Mouse (Mus musculus) liver, adult 2 months (tissue): ENCODE results near the gene Hist1h3g. TPM values are rescaled to one million over a fixed set of nuclear protein-coding genes. Genes with fewer than 3 reads are reported as not detected.

Source experiments
- DNase-seq: peaks from one replicate; pipeline ENCODE4 v3.0.0-alpha.2; 2011; ENCODE audit warnings: low read depth, low spot score; ENCODE audit errors: extremely low read depth
- H3K27ac ChIP-seq: fragments of 200-500 bp; replicated peaks from 2 replicates; pipeline ENCODE4 v1.5.1; 2012; ENCODE audit warnings: low read depth, mild to moderate bottlenecking, control low read depth, inconsistent platforms, low read length; ENCODE audit not compliant: insufficient read depth
- H3K27me3 ChIP-seq: fragments of 200-500 bp; 2 replicates; pipeline ENCODE4 v1.6.1; 2012; ENCODE audit warnings: mild to moderate bottlenecking, moderate library complexity, low read length, inconsistent platforms; ENCODE audit not compliant: control insufficient read depth, insufficient read depth
- H3K36me3 ChIP-seq: fragments of 200-500 bp; 2 replicates; pipeline ENCODE4 v1.6.1; 2012; ENCODE audit warnings: low read length, inconsistent platforms; ENCODE audit not compliant: control insufficient read depth, insufficient read depth
- H3K4me1 ChIP-seq: fragments of 200-500 bp; 2 replicates; pipeline ENCODE4 v1.6.1; 2011; ENCODE audit warnings: low read length; ENCODE audit not compliant: control insufficient read depth, insufficient read depth
- H3K4me3 ChIP-seq: fragments of 200-500 bp; 2 replicates; pipeline ENCODE4 v1.5.1; 2011; ENCODE audit warnings: low read depth, mild to moderate bottlenecking, control low read depth, low read length, moderate library complexity; ENCODE audit not compliant: insufficient read depth
- H3K79me2 ChIP-seq: fragments of 200-500 bp; 2 replicates; pipeline ENCODE4 v1.6.1; 2012; ENCODE audit warnings: inconsistent platforms, mild to moderate bottlenecking, low read length, moderate library complexity; ENCODE audit not compliant: control insufficient read depth, insufficient read depth
- H3K9ac ChIP-seq: fragments of 200-500 bp; 2 replicates; pipeline ENCODE4 v1.6.1; 2012; ENCODE audit warnings: low read depth, mild to moderate bottlenecking, control low read depth, inconsistent platforms, low read length
- CTCF ChIP-seq: fragments of 200-500 bp; IDR thresholded peaks from 2 replicates; pipeline ENCODE4 v1.5.1; 2011; ENCODE audit warnings: low read depth, low read length, control low read depth
- POLR2A ChIP-seq: fragments of 200-500 bp; IDR thresholded peaks from 2 replicates; pipeline ENCODE4 v1.6.1; 2011; ENCODE audit warnings: low read length, control low read depth; ENCODE audit not compliant: insufficient read depth; ENCODE audit errors: extremely low read depth
- WGBS: fragments of 180-500 bp; shearing (Covaris S2); methylation state at CpG from one replicate; pipeline ENCODE4 v1.1.7; 2018; 5-methylcytosine and 5-hydroxymethylcytosine counted together
- polyA plus RNA-seq: library from polyadenylated mRNA; depleted of rRNA; stranded (reverse); fragments of >200 nt; gene quantifications from 2 replicates; pipeline ENCODE4 v1.2.3, GENCODE M21; 2012
- total RNA-seq: library from RNA; depleted of rRNA; stranded (reverse); fragments of >200 nt; gene quantifications from 2 replicates; pipeline ENCODE4 v1.2.3, GENCODE M21; 2014

Gene Hist1h3g
- total and polyA plus RNA-seq, 2 experiments: 0.26 to 5.6 TPM

DNA sequence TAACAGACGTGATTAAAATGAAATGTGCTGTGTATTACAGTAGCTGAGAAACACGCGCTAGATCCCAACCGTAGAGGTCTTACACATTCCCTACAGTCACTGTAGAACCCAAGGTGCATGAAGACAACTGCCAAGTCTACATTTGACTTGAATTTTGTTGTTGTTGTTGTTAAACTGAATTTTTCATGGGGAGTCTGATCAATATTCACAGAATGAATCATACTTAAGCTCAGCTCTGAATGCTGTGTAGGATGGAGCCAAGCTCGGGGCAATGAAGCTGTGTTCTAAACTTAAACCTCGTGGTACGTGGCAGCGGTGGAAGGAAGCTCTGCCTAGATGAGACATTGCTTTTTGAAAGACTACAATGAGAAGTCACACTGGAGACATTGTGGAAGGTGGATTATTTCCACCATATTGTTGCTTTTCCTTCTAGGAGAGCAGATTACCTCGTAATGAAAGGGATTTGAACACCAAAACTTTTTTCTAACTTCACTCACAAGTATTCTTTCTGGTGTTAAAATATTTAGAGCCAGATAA lies 33.1 kb upstream of the Hist1h3g start:
- TF ChIP-seq CTCF (no peak), POLR2A (no peak)
- Histone ChIP-seq H3K27ac (no peak overlapping the region), H3K27me3 (no peaks in the 10 kb centered on the region)

DNA sequence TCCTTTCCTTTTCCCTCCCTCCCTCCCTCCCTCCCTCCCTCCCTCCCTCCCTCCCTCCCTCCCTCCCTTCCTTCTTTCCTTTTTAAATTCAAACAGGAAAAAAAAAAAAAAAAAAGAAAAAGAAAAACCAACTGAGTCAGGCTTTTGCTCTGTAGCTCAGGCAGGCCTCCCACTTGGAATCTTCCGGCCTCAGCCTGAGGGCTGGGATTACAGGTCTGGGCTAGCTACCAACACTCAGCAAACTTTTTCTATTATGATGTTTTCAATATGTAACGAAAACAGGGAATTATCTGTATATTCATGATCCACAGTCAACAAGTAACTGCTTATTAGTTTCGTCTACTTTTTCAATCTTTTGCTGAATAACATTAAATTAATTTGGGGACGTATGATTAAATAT lies 32.3 kb upstream of the Hist1h3g start:
- no peak for DNase-seq
- H3K79me2 ChIP-seq: no peaks in the 10 kb centered on the region
- 91% methylated on average over 4 of the region's 4 CpGs for WGBS
- no peak overlapping the region for H3K27ac ChIP-seq
- no peak overlapping the region for H3K9ac ChIP-seq
- H3K27me3 ChIP-seq: no peaks in the 10 kb centered on the region
- no peaks in the 10 kb centered on the region for H3K36me3 ChIP-seq
- no peak for TF ChIP-seq POLR2A
- no peak for TF ChIP-seq CTCF
- no peak overlapping the region for H3K4me3 ChIP-seq
- no peaks in the 10 kb centered on the region; the same call in 1 of the 2 replicates for H3K4me1 ChIP-seq

More for the DNA sequence above, 33.1 kb upstream of the Hist1h3g start:
- Histone ChIP-seq H3K9ac (no peak overlapping the region), H3K79me2 (no peaks in the 10 kb centered on the region), H3K4me3 (no peak overlapping the region), H3K36me3 (no peaks in the 10 kb centered on the region), H3K4me1 (no peaks in the 10 kb centered on the region; the same call in 1 of the 2 replicates)
- WGBS: 71% methylated on average over 9 of the region's 9 CpGs
- no peak for DNase-seq

- Histone ChIP-seq H3K79me2 (no peaks in the 10 kb centered on the region), H3K27ac (no peak overlapping the region), H3K36me3 (no peaks in the 10 kb centered on the region), H3K27me3 (no peaks in the 10 kb centered on the region), H3K4me1 (no peaks in the 10 kb centered on the region; the same call in 1 of the 2 replicates), H3K4me3 (no peak overlapping the region), H3K9ac (no peak overlapping the region)
- no peak for TF ChIP-seq POLR2A
- no peak for TF ChIP-seq CTCF
- peak; percentile 58 for DNase-seq
- WGBS: 7% methylated on average over 9 of the region's 9 CpGs
Measured at GRCm38 (mm10) chr13:23503797-23504196, 31.4 kb upstream of the Hist1h3g start.

GRCm38 (mm10) chr13:23505662-23506345 lies 29.4 kb upstream of the Hist1h3g start:
- Histone ChIP-seq H3K4me1 (no peaks in the 10 kb centered on the region; the same call in 1 of the 2 replicates), H3K36me3 (no peaks in the 10 kb centered on the region), H3K27ac (no peak overlapping the region), H3K27me3 (no peaks in the 10 kb centered on the region), H3K4me3 (peak overlapping the region; percentile 60), H3K79me2 (no peaks in the 10 kb centered on the region), H3K9ac (peak overlapping the region; percentile 34; the same call in 1 of the 2 replicates)
- no peak for TF ChIP-seq POLR2A
- TF ChIP-seq CTCF: no peak
- WGBS: 30% methylated on average over 14 of the region's 14 CpGs
- DNase-seq: no peak

DNA sequence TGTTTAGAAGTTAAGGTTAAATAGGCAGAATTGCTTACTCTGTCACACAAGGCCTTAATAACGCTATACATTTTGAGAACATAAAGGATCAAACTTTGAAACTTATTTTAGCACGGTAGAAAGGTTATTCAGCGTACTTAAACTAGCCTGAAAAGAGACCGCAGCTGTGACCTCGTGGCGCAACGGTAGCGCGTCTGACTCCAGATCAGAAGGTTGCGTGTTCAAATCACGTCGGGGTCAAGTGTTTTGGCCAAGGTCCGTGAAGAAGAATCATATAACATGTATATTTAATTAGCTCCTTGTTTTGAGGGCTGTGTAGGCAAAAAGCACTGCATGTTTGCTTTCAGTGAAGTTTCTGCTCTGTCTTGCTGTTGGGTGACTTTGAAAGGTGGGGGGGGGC lies 28.9 kb upstream of the Hist1h3g start:
- Histone ChIP-seq H3K79me2 (no peaks in the 10 kb centered on the region), H3K4me1 (no peaks in the 10 kb centered on the region; the same call in 1 of the 2 replicates), H3K9ac (no peak overlapping the region), H3K27me3 (no peaks in the 10 kb centered on the region), H3K36me3 (no peaks in the 10 kb centered on the region), H3K4me3 (peak overlapping the region; percentile 60; the same call in 1 of the 2 replicates), H3K27ac (no peak overlapping the region)
- 29% methylated on average over 13 of the region's 13 CpGs for WGBS
- DNase-seq: peak; percentile 77
- TF ChIP-seq POLR2A (no peak), CTCF (no peak)
